Comparison of ENCODE assay signal across 9 mouse cellular contexts in genomic region chr9:102879545-102879944, GRCm38 (mm10). TPM values are rescaled to one million over a fixed set of nuclear protein-coding genes. Genes with fewer than 3 reads are reported as not detected.
A peak's percentile ranks its signal among the peaks of the same experiment; 100 is the strongest.
DNase-seq lines count a peak whose midpoint lies in the region; ATAC-seq and TF ChIP-seq lines count a peak whose summit lies in the region.
"Had no signal": no experiment of that assay in that cellular context is flagged by ENCODE, and none has a peak within 500 bp of the region (broad histone marks: within the 10 kb centered on the region; RNA-seq: fewer than 3 reads in every experiment).

No protein-coding gene starts in this region.

- WGBS in forebrain, embryonic 14.5 days, result 61% methylated on average over 8 of the region's 8 CpGs
- WGBS in forebrain, embryonic 15.5 days, result 60% methylated on average over 8 of the region's 8 CpGs

- H3K27ac ChIP-seq in forebrain, embryonic 14.5 days (ENCODE audit: low read depth, low read length), result no peak overlapping the region
- no peak overlapping the region for H3K27ac ChIP-seq in forebrain, embryonic 15.5 days (replicated peaks)
- no peak overlapping the region for H3K27ac ChIP-seq in embryonic fibroblast, embryonic 13.5 days (ENCODE audit: insufficient read depth, low read length)
- H3K27ac ChIP-seq: limb, embryonic 12.5 days had no signal

- H3K4me2 ChIP-seq in forebrain, embryonic 14.5 days (ENCODE audit: low read length), result no peak overlapping the region
- no peak overlapping the region for H3K4me2 ChIP-seq in forebrain, embryonic 15.5 days (replicated peaks)
- H3K4me2 ChIP-seq: limb, embryonic 12.5 days had no signal

- H3K4me1 ChIP-seq in forebrain, embryonic 14.5 days (ENCODE audit: control insufficient read depth, insufficient read depth, low read length), result no peaks in the 10 kb centered on the region
- H3K4me1 ChIP-seq in forebrain, embryonic 15.5 days, result no peaks in the 10 kb centered on the region
- no peaks in the 10 kb centered on the region for H3K4me1 ChIP-seq in embryonic fibroblast, embryonic 13.5 days (ENCODE audit: control insufficient read depth, insufficient read depth, low read length)
- H3K4me1 ChIP-seq: limb, embryonic 12.5 days had no signal

- TF ChIP-seq CTCF in embryonic fibroblast, embryonic 13.5 days (IDR thresholded peaks at IDR 0.05; ENCODE audit: borderline replicate concordance, insufficient read depth, low read length), result 0 out of 2 replicates have a peak, but pooled peaks have one; percentile 10

- no peak overlapping the region for H3K4me3 ChIP-seq in forebrain, embryonic 14.5 days (ENCODE audit: low read depth, low read length)
- no peak overlapping the region for H3K4me3 ChIP-seq in forebrain, embryonic 15.5 days
- H3K4me3 ChIP-seq in embryonic fibroblast, embryonic 13.5 days (ENCODE audit: insufficient read depth, low read length), result no peak overlapping the region
- H3K4me3 ChIP-seq: limb, embryonic 12.5 days had no signal

- H3K27me3 ChIP-seq in forebrain, embryonic 14.5 days (replicated peaks; ENCODE audit: control insufficient read depth, insufficient read depth, low read length), result no peaks in the 10 kb centered on the region
- H3K27me3 ChIP-seq in forebrain, embryonic 15.5 days, result no peaks in the 10 kb centered on the region
- H3K27me3 ChIP-seq: limb, embryonic 12.5 days had no signal

- DNase-seq in forebrain, embryonic 14.5 days (ENCODE audit: low spot score), result peak; percentile 80
- DNase-seq in 416B (ENCODE audit: low read depth), result peak; percentile 74
- DNase-seq in kidney, postnatal 36 days, result peak; percentile 56 to 78
- DNase-seq in lung, postnatal 10 days, result peak; percentile 85
- peak; percentile 61 to 76 for DNase-seq in spleen, postnatal 4 days (ENCODE audit: low spot score in 2 of 2)

- H3K9me3 ChIP-seq in forebrain, embryonic 14.5 days (replicated peaks; ENCODE audit: control insufficient read depth, low read length), result no peaks in the 10 kb centered on the region
- no peaks in the 10 kb centered on the region for H3K9me3 ChIP-seq in forebrain, embryonic 15.5 days
- H3K9me3 ChIP-seq: limb, embryonic 12.5 days had no signal

- peaks cover 39% of the 10 kb centered on the region for H3K36me3 ChIP-seq in forebrain, embryonic 14.5 days (ENCODE audit: control insufficient read depth, insufficient read depth, low read length)
- H3K36me3 ChIP-seq in forebrain, embryonic 15.5 days, result peaks cover 31% of the 10 kb centered on the region

- H3K9ac ChIP-seq in forebrain, embryonic 14.5 days (ENCODE audit: low read length), result no peak overlapping the region
- no peak overlapping the region for H3K9ac ChIP-seq in forebrain, embryonic 15.5 days (replicated peaks)
- H3K9ac ChIP-seq: limb, embryonic 12.5 days had no signal

- no peak for TF ChIP-seq POLR2A in embryonic fibroblast, embryonic 13.5 days (IDR thresholded peaks at IDR 0.05; ENCODE audit: low read depth, low read length)

- peak; percentile 42; the same call in 1 of the 2 replicates for ATAC-seq in forebrain, embryonic 14.5 days
- no peak for ATAC-seq in forebrain, embryonic 15.5 days (replicated peaks)
- peak; percentile 68 for ATAC-seq in activated CD4-positive, CD25-positive, alpha-beta regulatory T cell, adult 4 months

RNA-seq across cellular contexts. Expression of gene Ryk, which starts 44.8 kb away (rescaled TPM):
- 16.8 and 17.5 TPM in 2 replicates for polyA plus RNA-seq in forebrain, embryonic 14.5 days (2014; fragmentation: Nextera tagmentation; extraction: Ambion mirVana)
- 13.9 and 15.1 TPM in 2 replicates for polyA plus RNA-seq in forebrain, embryonic 15.5 days (2015; fragmentation: Nextera tagmentation; extraction: Ambion mirVana)
- polyA plus RNA-seq in activated CD4-positive, CD25-positive, alpha-beta regulatory T cell, adult 4 months (2017; shearing (Covaris generic)), result 1 to 10 TPM in 1 of 2 experiments, under 1 TPM in 1; 0.95 to 1.2 TPM
- 198 and 217 TPM in 2 replicates for polyA plus RNA-seq in embryonic fibroblast, embryonic 13.5 days (2011; ENCODE audit: insufficient read length, low read depth, missing spikeins)

Comparison
In these comparisons a context has a peak if more than half of its experiments do, and no peak if none do; other contexts are left out.
1. RNA of gene Ryk, which starts 44.8 kb away (polyA plus RNA-seq): 198 to 217 TPM in embryonic fibroblast, embryonic 13.5 days; 16.8 to 17.5 TPM in forebrain, embryonic 14.5 days, 13.9 to 15.1 TPM in forebrain, embryonic 15.5 days and 0.95 to 1.2 TPM in activated CD4-positive, CD25-positive, alpha-beta regulatory T cell, adult 4 months; every median in the first group is over 10 times any median in the second.
2. Peak in every context shown above with its lines, with median percentiles within 50 percentile points of each other: DNase-seq.